Mouse (Mus musculus) lung, postnatal 0 days (tissue): ENCODE results near the gene Mrpl48. TPM values are rescaled to one million over a fixed set of nuclear protein-coding genes. Genes with fewer than 3 reads are reported as not detected.

ENCODE experiments used
- ATAC-seq: fragments of 200-750 bp; cut with Nextera tagmentation; 2 replicates; pipeline ENCODE4 v1.8.0; 2017; ENCODE audit warnings: moderate library complexity
- DNase-seq: peaks from one replicate; pipeline ENCODE4 v3.0.0-alpha.2; 2016; ENCODE audit warnings: low spot score
- H3K27ac ChIP-seq: fragments of 300-500 bp; sonication (generic); 2 replicates; pipeline ENCODE4 v1.5.1; 2014; ENCODE audit warnings: antibody characterized with exemption, mild to moderate bottlenecking, low read length, mixed read lengths
- H3K27me3 ChIP-seq: fragments of 300-500 bp; sonication (generic); replicated peaks from 2 replicates; pipeline ENCODE4 v1.6.1; 2014; ENCODE audit warnings: low read length, mixed read lengths; ENCODE audit not compliant: insufficient read depth
- H3K36me3 ChIP-seq: fragments of 300-500 bp; sonication (generic); 2 replicates; pipeline ENCODE4 v1.6.1; 2014; ENCODE audit warnings: low read length, mixed read lengths; ENCODE audit not compliant: insufficient read depth
- H3K4me1 ChIP-seq: fragments of 300-500 bp; sonication (generic); 2 replicates; pipeline ENCODE4 v1.6.1; 2014; ENCODE audit warnings: antibody characterized with exemption, low read depth, low read length, mixed read lengths; ENCODE audit not compliant: insufficient read depth
- H3K4me2 ChIP-seq: fragments of 300-500 bp; sonication (generic); replicated peaks from 2 replicates; pipeline ENCODE4 v1.6.1; 2014; ENCODE audit warnings: low read depth, mild to moderate bottlenecking, low read length, moderate library complexity, mixed read lengths
- H3K4me3 ChIP-seq: fragments of 300-500 bp; sonication (generic); 2 replicates; pipeline ENCODE4 v1.5.1; 2014; ENCODE audit warnings: low read depth, low read length
- H3K9ac ChIP-seq: fragments of 300-500 bp; sonication (generic); replicated peaks from 2 replicates; pipeline ENCODE4 v1.6.1; 2014; ENCODE audit warnings: low read depth, mild to moderate bottlenecking
- H3K9me3 ChIP-seq: fragments of 300-500 bp; sonication (generic); 2 replicates; pipeline ENCODE4 v1.6.1; 2016; ENCODE audit warnings: low read length, mixed read lengths
- CTCF ChIP-seq: IDR thresholded peaks from 2 replicates; pipeline ENCODE4 v1.5.1; 2016; ENCODE audit warnings: antibody characterized with exemption, mild to moderate bottlenecking
- EP300 ChIP-seq: IDR thresholded peaks from 2 replicates; pipeline ENCODE4 v1.6.1; 2016; ENCODE audit warnings: antibody characterized with exemption, mild to moderate bottlenecking, control low read depth
- WGBS: fragments of 180-500 bp; shearing (Covaris S2); extraction: QIAGEN DNeasy Blood & Tissue Kit; methylation state at CpG from one replicate; pipeline ENCODE4 v1.1.7; 2014; 5-methylcytosine and 5-hydroxymethylcytosine counted together
- polyA plus RNA-seq: library from polyadenylated mRNA; unstranded; fragments of >200 nt; fragmentation: Nextera tagmentation; extraction: Ambion mirVana; gene quantifications from 2 replicates; pipeline ENCODE4 v1.2.1, GENCODE M21; 2015

The Mrpl48 gene
- polyA plus RNA-seq, 1 experiment from 2014 or later, result 77.5 TPM

GRCm38 (mm10) chr7:100649826-100650225 is 41.7 kb upstream of the Mrpl48 start:
- no peak for ATAC-seq
- 68% methylated on average over 8 of the region's 8 CpGs for WGBS
- peak overlapping the region; percentile 66; the same call in 1 of the 2 replicates for H3K27ac ChIP-seq

GRCm38 (mm10) chr7:100649095-100649494 is 41.0 kb upstream of the Mrpl48 start:
- H3K4me3 ChIP-seq, result no peak overlapping the region
- WGBS, result 60% methylated on average over 4 of the region's 4 CpGs
- DNase-seq, result no peak
- H3K9me3 ChIP-seq, result no peaks in the 10 kb centered on the region
- 0 out of 2 replicates have a peak, but pooled peaks have one; percentile 43 for TF ChIP-seq EP300
- TF ChIP-seq CTCF, result no peak
- H3K4me2 ChIP-seq, result no peak overlapping the region
- 0 out of 2 replicates have a peak, but pooled peaks cover 3% of the 10 kb centered on the region for H3K4me1 ChIP-seq
- H3K27ac ChIP-seq, result peak overlapping the region; percentile 66
- H3K36me3 ChIP-seq, result no peaks in the 10 kb centered on the region
- ATAC-seq, result peak; percentile 67
- no peak overlapping the region for H3K9ac ChIP-seq
- H3K27me3 ChIP-seq, result no peaks in the 10 kb centered on the region

More at GRCm38 (mm10) chr7:100649826-100650225, 41.7 kb upstream of the Mrpl48 start:
- no peaks in the 10 kb centered on the region for H3K36me3 ChIP-seq
- no peak for DNase-seq
- TF ChIP-seq CTCF, result no peak
- no peak for TF ChIP-seq EP300
- H3K9me3 ChIP-seq, result no peaks in the 10 kb centered on the region
- H3K27me3 ChIP-seq, result no peaks in the 10 kb centered on the region
- 0 out of 2 replicates have a peak, but pooled peaks cover 3% of the 10 kb centered on the region for H3K4me1 ChIP-seq
- H3K4me2 ChIP-seq, result no peak overlapping the region
- no peak overlapping the region for H3K9ac ChIP-seq
- H3K4me3 ChIP-seq, result no peak overlapping the region

- TF ChIP-seq CTCF, result peak; percentile 86
- TF ChIP-seq EP300, result no peak
- Histone ChIP-seq H3K4me3 (no peak overlapping the region), H3K9me3 (no peaks in the 10 kb centered on the region), H3K27me3 (no peaks in the 10 kb centered on the region), H3K4me1 (0 out of 2 replicates have a peak, but pooled peaks cover 3% of the 10 kb centered on the region), H3K9ac (no peak overlapping the region), H3K36me3 (no peaks in the 10 kb centered on the region), H3K4me2 (no peak overlapping the region), H3K27ac (no peak overlapping the region)
- peak; percentile 76 for DNase-seq
- WGBS, result 28% methylated on average over 3 of the region's 3 CpGs
- ATAC-seq, result peak; percentile 60
Observed at GRCm38 (mm10) chr7:100645147-100645546, 37.0 kb upstream of the Mrpl48 start.

- Histone ChIP-seq H3K4me3 (no peak overlapping the region), H3K4me1 (no peaks in the 10 kb centered on the region)
- 87% methylated on average over 4 of the region's 4 CpGs for WGBS
Observed at GRCm38 (mm10) chr7:100642413-100642812, 34.3 kb upstream of the Mrpl48 start.

GRCm38 (mm10) chr7:100637657-100638056 is 29.6 kb upstream of the Mrpl48 start:
- ATAC-seq (peak; percentile 44; the same call in 1 of the 2 replicates), DNase-seq (peak; percentile 61)
- no peak for TF ChIP-seq EP300
- TF ChIP-seq CTCF, result peak; percentile 70

More at GRCm38 (mm10) chr7:100642413-100642812, 34.3 kb upstream of the Mrpl48 start:
- H3K27ac ChIP-seq, result no peak overlapping the region
- ATAC-seq (no peak), DNase-seq (no peak)
- H3K9me3 ChIP-seq, result no peaks in the 10 kb centered on the region
- H3K4me2 ChIP-seq, result no peak overlapping the region
- H3K9ac ChIP-seq, result no peak overlapping the region
- no peaks in the 10 kb centered on the region for H3K27me3 ChIP-seq
- TF ChIP-seq EP300 (no peak), CTCF (no peak)
- no peaks in the 10 kb centered on the region for H3K36me3 ChIP-seq

GRCm38 (mm10) chr7:100624538-100624937 is 16.4 kb upstream of the Mrpl48 start:
- Histone ChIP-seq H3K9me3 (no peaks in the 10 kb centered on the region), H3K27me3 (no peaks in the 10 kb centered on the region), H3K4me3 (no peak overlapping the region), H3K9ac (no peak overlapping the region), H3K27ac (no peak overlapping the region), H3K4me1 (no peaks in the 10 kb centered on the region), H3K36me3 (no peaks in the 10 kb centered on the region; the same call in 1 of the 2 replicates), H3K4me2 (no peak overlapping the region)
- DNase-seq (no peak), ATAC-seq (no peak)
- no peak for TF ChIP-seq CTCF
- TF ChIP-seq EP300, result no peak
- 89% methylated on average over 3 of the region's 3 CpGs for WGBS

More at GRCm38 (mm10) chr7:100637657-100638056, 29.6 kb upstream of the Mrpl48 start:
- Histone ChIP-seq H3K27me3 (no peaks in the 10 kb centered on the region), H3K9me3 (no peaks in the 10 kb centered on the region), H3K9ac (no peak overlapping the region), H3K4me1 (no peaks in the 10 kb centered on the region), H3K36me3 (no peaks in the 10 kb centered on the region), H3K4me3 (no peak overlapping the region), H3K27ac (no peak overlapping the region), H3K4me2 (no peak overlapping the region)
- WGBS, result 0% methylated on average over 1 of the region's 1 CpGs
